Mouse (Mus musculus): Measurements from ENCODE around the gene Dao.
A peak's percentile ranks its signal among the peaks of the same experiment; 100 is the strongest.

Dao gene

DNA sequence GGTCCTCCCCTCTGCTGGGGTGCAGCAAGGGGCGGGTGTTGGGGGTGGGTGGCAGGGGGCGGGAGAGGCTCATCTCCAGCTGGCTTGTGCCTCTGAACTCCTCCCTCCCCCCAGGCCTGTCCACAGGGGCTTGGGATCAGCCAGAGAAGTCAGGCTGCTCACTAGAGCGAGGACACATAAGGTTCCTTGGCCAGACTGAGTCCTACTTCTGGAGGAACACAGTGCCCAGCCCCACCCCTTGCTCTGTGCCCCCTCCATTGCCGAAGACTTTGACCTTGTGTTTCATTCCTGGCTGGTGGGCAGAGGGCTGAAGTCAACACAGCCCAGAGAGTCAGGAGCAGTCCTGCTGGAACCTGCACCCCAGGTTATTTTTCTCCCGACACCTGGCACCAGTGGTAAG is at the start of gene Dao:
TSS of gene Dao (plus strand) at position 162 of the 400 bp plus-strand sequence.
- no peak for DNase-seq (ENCODE audit: low spot score)

DNA sequence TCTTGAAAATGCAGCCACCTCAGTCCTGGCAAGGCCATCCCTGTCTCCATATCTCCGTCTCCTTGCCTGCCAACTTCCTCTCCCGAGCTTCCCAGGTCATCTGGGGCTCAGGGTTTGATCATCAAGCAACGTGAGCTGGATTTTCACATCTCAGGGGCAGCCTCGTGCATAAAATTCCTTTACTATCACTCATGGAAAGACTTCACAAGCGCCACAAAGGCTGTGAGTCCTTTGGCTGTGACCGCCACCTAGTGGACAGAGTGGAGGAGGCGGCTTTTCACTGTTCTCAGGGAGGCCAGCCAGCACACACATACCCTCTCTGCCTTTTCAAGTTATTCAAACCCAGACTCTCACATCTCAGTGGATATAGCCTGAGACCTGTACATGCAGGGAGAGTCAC is 49.1 kb upstream of the Dao start:
- DNase-seq (ENCODE audit: low spot score): peak; percentile 86

DNA sequence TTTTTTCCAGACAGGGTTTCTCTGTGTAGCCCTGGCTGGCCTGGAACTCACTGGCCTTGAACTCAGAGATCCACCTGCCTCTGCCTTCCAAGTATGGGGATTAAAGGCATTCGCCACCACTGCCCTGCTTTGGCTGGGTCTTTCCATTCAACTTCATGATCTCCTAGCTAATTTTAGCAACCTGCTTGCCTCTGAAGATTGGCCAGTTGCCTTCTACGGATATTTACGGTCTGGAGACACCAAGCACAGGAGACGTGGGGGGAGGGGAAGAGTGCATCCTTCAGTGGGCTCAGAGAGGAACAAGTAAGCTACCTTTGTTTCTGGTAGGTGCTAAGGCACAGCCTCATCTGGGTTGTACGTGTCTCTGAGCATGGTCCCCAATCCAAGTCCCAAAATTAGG is 48.2 kb upstream of the Dao start:
- no peak for DNase-seq (ENCODE audit: low spot score)

DNA sequence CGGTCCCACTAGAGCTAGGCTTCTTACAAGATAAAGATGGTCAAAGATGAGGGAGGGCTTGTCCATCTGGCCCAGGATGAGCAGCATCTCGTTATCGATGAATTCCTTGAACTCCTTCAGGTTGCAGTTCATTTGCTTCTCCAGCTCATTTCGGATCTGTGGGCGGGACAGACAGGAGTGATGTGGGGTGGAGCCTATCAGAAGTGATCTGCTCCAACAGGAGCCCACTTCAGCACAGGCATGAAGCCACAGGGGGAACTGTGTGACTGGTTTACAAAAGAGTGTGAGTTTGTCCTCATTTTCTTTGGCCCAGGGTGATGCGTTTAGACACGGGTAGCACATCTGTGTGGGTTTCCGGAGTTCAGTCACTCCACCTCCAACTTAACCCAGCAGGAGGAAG is 47.8 kb upstream of the Dao start:
- DNase-seq (ENCODE audit: low spot score): no peak

DNA sequence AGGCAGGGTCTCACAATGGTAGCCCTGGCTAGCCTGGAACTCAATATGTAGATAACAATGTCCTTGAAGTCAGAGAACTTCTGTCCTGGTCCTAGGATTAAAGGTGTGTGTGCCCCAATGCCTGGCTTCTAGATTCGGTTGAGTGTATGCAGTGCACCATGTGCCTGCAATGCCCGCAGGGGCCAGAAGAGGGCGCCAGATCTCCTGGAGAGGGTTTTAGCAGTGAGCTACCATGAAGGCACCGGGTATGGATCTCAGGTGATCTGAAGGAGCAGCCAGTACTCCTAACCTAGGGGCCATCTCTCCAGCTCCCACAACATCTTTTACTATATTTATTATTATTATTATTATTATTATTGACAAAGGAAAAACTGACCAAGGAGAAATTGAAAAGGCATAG is 47.0 kb upstream of the Dao start:
- DNase-seq (ENCODE audit: low spot score): peak; percentile 92

DNA sequence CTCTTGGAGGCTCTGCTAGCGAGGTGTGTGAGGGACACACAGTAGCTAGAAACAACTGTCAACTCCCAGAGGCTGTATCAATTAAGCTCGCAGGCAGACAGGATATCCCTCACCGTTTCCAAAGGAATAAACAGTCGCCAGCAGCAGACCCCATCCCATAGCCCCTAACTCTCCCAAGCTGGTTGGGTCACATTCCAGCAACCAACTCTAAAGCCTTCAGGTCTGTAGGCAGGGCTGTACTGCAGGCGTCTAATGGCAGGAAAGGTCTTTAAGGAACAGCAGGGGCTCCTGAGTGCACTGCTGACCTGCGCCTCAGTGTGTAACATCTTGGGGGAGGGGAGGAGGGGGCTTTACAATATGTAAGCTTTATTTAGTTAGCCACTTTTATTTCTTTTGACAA is 44.5 kb upstream of the Dao start:
- DNase-seq (ENCODE audit: low spot score): no peak

DNA sequence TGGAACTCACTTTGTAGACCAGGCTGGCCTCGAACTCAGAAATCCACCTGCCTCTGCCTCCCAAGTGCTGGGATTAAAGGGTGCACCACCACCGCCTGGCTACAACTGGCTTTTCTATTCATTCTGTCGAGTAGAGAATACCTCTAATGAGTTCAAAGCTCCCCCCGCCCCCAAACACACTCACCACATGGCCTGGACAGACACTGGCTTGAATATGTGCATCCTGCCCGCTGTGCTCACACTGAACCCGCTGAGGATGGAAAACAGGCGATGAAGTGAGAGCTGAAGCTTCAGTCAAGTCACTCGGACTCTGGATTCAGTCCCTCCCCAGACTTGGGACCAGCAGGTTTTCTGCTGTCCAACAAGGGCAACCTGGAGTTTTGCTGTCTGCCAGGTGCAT is 43.1 kb upstream of the Dao start:
- no peak for DNase-seq (ENCODE audit: low spot score)

DNA sequence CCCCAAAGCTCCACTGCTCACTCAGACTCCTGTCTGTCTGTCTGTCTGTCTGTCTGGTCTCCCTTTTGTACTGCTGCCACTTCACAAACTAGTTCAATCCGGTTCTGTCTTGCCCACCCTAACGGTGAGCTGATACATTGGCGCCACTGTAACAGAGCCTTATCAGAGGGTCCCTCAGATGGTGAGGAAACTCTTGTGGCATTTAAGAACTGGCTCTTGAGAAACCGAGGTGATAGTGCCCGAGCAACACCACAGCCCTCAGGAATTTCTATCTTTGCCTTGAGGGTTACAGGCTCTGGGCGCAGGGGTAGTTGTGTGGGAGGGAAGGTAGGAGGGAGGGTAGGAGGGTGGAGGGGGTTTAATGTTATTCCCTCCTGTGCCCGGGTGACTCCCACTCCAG is 41.7 kb upstream of the Dao start:
- DNase-seq (ENCODE audit: low spot score): no peak

DNA sequence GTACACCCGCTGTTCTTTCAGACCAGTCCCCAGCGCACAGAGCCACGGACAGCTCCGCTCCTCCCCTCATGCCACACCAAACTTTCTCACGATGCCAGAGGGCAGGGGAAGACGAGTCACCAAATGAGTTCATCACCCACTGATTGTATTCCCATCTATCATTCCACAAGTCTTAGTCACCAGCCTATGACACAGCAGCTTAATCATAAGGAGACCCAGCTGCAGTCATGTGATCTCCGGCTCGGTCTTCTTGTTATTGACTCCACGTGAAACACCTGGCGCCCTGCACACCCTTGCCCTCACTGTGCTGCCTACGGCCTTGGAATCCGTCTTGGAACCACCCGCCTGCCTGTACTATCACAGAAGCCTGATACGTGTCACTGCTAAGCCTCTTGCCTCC is 38.5 kb upstream of the Dao start:
- DNase-seq (ENCODE audit: low spot score): no peak

DNA sequence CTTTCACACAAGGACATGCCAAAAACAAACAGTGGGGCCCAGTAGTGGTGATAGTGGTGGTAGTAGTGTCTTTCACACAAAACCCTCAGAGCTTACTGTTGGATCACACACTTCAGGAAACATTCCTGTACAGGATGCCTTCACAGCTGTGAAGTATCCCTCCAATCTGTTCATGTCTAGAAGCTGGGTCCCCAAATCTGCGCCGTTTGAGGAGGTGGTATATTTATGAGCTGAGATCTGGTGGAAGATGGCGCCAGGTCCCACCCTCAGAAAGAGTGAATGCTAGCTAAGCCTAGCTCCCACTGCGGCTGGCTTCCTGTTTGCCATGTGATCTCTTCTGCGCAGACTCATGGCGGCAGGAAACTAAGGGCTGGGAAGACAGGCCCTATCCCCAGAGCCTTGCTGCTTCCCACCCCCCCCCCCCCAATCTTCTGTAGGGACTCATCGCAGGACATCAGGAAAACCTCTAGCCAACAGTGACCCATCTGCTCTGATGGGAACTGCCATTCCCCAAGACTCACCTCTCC is 37.8 kb upstream of the Dao start:
- DNase-seq (ENCODE audit: low spot score): no peak

DNA sequence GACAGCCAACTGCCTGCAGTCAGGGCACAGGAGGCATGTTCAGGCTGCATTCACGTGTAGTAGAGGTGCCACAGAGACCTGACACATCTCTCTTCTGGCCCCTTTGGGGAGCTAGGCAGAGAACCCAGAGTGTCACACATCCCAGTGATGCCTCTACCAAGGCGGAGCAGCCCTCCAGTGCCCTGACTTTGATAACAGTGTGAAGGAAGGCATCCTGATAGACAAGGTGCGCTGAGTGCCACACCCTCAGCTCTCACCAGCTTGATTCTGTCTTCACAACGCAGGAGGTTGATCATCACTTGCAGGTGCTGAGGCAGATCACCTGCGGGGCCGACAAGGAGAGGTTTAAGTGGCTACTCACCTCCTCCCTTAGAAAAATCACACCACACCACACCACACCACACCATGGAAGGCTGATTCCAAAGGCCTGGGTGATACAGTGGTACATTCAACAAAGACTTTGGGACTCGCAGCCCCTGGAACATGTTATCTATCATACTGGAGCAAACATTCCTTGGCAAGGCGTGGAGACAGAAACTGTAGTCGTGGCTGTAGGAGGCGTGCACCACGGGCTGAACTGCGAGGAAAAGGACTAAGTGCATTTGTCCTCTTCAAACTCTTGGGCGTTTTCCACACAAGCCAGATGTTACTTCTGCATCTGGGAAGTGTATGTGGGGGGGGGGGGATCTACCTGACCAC is 36.9 kb upstream of the Dao start:
- DNase-seq (ENCODE audit: low spot score): no peak

DNA sequence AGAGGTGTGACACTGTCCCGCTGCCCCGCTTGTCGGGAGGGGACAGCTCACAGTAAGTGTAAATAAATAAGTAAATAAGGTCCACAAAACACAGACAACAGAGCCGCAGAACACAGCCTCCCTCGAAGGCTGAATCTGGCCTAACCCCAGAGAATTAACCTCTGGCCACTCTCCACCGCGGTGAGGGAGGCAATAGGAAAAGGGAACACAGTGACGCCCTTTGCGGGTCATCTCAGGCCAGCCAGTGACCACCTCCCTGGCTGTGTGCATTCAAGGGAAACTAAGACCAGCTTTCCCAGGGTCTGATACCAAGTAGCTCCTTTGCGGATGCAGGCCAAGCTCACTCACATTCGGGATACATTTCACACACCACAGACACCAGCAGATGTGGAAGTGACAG is 35.1 kb upstream of the Dao start:
- no peak for DNase-seq (ENCODE audit: low spot score)

DNA sequence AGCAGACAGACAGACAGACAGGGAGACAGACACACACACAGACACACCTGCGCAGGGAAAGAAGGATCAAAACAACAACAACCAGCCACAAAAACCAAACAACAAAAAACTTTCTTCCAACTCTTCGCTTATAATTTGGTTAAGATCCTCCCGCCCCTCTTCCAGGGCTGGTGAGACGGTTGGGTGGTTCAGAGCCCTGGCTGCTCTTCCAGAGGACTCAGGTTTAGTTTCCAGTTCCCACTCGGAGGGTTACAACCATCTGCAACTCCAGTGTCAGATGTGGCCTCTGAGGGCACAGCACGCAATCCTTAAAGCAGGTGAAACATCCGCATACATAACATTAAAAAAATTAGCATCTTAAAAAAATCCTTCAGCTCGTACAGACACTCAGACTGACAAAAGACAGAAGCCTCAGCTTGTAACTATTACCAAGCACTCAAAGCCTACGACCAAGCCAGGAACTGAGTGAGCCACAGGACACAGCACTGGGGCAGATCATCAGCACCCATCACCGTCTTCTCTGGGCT is 32.0 kb upstream of the Dao start:
- DNase-seq (ENCODE audit: low spot score): no peak

DNA sequence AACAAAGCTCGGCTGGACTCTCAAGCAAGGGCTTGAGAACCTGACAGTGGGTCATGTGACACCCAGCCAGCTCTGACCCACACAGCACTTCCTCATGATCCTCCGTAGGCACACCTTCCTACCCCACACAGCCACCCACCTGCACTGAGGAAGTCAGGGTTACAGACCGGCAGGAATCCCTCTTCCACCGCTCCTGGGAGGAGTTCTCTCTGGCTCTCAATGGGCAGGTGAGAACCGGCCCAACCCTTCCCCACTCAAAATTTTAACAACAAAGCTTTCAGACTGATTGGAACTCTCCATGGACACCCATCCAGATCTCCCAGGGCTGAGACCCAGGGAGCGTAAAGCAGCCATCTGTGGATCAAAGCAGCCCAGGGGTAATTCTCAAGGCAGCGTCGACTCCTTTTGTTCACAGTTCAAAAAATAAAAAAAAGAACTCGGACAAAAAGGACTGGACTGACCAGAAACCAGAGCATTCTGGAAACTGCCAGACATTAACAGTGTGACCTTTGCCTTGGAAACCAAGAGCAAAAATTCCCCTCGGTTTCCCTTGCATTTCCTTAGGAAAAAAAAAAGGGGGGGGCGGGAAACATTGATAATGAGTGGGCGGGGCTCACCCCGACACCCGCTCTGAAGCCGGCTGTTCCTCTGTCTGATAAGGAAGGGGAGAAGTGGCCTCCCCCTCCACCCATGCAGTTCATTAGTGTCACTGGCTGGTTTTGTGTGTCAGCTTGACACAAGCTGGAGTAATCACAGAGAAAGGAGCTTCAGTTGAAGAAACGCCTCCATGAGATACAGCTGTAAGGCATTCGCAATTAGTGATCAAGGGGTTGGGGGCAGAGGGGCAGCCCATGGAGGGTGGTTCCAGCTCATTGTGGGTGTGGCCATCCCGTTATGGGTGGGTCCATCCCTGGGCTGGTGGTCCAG is 30.7 kb upstream of the Dao start:
- no peak for DNase-seq (ENCODE audit: low spot score)

DNA sequence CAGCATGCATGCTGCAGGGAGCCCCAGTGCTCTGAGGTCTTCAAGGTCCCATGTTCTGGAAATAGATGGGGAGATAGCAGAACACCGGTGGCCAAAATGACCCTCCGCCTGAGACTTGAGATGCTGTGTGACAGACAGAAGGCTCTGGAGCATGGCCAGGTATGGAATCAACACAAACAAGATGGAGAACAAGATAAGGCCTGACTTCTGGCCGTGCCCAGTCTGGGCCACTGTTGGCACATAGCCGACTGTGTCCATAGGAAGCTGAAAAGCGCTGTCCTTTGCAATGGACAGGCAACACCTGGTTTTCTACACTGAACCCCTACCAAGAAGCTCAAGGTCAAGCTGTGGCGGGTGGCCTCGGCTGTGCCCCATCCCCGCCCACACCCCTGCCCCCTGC is 29.7 kb upstream of the Dao start:
- no peak for DNase-seq (ENCODE audit: low spot score)

DNA sequence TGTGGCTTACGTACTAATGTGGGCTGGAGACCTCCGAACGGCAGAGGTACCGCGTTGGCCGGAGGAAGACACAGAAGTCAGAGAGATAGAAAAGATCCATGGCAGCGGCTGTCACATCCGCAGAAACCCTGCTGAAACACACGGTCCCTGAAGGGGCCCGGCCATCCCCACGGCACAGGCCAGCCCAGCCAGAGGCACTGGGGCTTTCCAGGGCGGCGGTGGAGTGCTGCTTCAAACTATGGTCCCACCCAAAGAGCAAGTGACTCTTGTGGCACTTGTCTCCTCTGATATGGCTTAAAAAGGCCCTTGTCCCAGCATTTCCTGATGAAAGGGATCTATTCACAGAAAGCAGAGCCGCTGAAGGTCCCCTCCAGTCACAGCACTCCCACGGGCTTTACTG is 28.9 kb upstream of the Dao start:
- no peak for DNase-seq (ENCODE audit: low spot score)

DNA sequence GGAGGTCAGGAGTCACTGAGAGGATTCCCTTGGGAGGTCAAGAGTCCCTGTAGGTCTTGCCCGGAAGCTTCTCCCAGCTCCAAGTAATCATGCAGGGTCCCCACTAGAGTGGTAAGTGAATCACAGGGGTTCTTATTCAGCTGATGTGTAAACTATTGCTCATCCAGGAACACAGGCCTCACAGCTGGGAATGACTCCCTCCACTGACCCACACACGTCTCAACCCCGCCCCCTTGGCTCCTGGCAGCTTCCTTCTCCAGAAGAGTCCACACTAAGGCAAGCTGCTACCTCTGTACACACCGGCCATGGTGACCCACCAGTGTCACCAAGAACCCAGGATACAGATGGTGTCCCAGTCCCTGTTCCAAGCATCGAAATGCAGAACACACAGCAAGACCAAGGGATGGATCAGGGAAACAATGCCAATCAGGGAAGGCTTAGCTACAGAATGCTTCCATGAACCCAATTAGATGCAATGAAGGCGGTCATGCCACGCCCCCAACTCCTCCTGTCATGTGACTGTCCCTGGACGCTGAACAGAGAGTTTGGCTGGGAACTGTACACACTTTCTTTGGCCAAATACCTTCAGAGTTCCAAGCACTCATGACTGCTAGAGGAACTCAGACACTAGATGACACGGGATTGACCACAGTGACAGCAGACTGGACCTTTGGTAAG is 27.8 kb upstream of the Dao start:
- no peak for DNase-seq (ENCODE audit: low spot score)

DNA sequence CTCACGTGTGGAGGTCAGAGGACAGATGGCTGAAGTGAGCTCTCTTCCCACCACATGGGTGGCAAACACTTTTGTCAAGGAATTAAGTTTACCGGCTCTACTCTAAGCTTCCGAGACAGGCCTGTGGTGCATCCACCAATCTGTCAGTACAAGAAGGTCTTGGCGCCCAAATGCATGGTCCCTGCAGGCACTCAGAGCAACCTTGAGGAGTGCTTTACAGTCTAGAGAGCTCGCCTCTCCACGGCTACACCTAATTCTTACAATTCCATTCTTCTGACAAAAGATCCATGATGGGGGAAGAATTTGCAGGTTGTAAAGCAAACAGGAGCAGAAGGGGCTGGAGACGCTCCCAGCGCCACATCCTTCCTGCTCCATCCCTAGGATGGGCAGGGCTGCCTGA is 26.9 kb upstream of the Dao start:
- DNase-seq (ENCODE audit: low spot score): no peak

DNA sequence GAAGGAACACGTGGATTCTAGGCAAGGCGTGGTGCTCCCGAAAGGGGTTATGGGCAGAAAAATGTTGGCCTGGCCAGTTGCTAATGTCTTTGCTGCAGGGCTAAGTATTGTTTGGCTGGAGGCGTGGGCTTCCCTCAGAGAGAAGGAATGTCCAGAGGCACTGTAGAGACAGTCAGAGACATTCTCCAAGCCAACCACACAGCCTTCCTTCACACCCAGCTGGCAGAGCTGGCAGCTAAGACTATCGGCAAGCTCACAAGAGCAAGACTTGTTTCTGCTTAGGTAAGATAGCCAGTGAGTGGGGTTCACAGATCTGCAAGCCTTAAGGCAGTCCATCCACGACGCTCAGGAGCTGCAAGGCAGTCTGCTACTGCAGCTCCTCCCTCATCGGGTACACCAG is 26.2 kb upstream of the Dao start:
- no peak for DNase-seq (ENCODE audit: low spot score)

DNA sequence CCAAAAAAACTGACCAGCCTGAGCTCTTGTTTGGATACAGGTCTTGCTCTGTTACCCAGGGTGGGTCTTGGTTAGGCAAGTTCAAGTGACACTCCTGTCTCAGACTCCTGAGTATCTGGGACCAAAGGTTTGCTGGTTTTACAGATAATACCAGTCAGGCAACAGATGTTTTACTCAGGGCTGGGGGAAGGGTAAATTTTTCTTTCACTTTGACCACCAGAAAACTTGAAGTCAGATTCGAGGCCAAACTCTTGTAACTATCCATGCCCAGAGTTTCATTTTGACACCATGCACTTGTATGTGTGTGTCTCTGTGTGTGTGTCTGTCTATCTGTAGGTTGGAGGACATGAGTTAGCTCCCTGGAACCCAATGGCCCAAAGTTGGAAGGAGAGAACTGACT is 23.0 kb upstream of the Dao start:
- DNase-seq (ENCODE audit: low spot score): no peak

DNA sequence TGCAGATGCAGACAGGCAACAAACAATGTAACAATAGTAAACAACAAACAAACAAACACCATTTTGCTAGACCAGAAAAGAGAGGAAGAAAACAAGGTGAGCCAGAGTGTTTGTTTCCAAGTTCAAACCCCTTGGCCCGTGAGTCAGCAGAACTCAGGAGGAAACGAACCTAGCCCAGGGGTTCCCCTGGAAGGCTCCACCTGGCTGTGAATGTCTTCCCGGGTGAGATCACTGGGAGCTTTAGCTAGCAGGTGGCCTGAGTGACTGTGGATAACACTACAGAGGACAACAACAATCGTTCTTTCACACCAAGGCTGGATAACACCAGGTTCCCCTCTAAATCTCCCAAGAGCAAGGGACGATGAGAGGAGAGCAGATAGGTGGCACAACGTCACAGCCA is 22.3 kb upstream of the Dao start:
- DNase-seq (ENCODE audit: low spot score): no peak

DNA sequence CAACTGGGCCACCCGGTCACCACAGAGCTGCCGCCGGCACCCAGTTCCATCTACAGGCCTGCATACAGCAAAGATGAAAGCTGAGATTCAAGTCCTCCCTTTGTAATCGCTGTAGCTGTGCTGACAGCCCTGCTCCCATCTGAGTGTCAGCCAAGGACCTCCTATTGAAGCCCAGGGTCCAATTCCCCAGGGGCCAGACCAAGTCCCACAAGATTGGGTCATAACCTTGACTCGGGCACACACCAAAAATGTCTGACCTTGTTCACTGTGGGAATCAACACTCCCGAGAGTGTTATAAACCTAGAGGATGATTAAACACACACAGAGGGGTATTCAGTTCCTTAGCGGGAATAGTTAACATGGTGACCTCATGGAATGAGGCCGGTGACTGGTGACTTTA is 21.7 kb upstream of the Dao start:
- no peak for DNase-seq (ENCODE audit: low spot score)

DNA sequence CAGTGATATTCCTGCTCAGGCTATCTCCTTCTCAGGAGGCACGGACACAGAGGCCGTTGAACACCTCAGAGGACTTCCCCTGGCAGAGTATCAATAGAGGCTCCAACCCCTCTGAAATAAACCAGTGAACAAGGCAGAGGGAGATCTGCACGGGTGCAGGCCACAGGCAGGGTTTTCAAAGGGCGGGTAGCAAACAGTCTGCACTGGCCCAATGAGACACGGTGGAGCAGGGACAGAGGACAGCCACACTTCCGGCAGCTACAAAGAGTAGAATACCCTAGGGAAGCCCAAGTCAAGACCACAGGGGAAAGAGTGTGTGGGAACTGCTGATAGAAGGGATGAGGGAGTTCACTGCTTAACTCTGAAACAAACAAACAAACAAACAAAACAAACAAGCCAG is 20.0 kb upstream of the Dao start:
- no peak for DNase-seq (ENCODE audit: low spot score)
